Mouse (Mus musculus) neural tube, embryonic 12.5 days (tissue): ENCODE results near the gene Arhgap32. TPM values are rescaled to one million over a fixed set of nuclear protein-coding genes. Genes with fewer than 3 reads are reported as not detected.

Experiments used
- ATAC-seq: fragments of 200-750 bp; cut with Nextera tagmentation; 2 replicates; pipeline ENCODE4 v1.8.0; 2017; ENCODE audit warnings: low read depth, mild to moderate bottlenecking, moderate TSS enrichment, moderate library complexity; ENCODE audit not compliant: low FRiP score
- H3K27ac ChIP-seq: fragments of 300-500 bp; sonication (generic); 2 replicates; pipeline ENCODE4 v1.5.1; 2016
- H3K27me3 ChIP-seq: fragments of 300-500 bp; sonication (generic); replicated peaks from 2 replicates; pipeline ENCODE4 v1.6.1; 2016; ENCODE audit warnings: mild to moderate bottlenecking
- H3K36me3 ChIP-seq: fragments of 300-500 bp; sonication (generic); 2 replicates; pipeline ENCODE4 v1.6.1; 2016; ENCODE audit warnings: mild to moderate bottlenecking
- H3K4me1 ChIP-seq: fragments of 300-500 bp; sonication (generic); 2 replicates; pipeline ENCODE4 v1.6.1; 2016
- H3K4me2 ChIP-seq: fragments of 300-500 bp; sonication (generic); replicated peaks from 2 replicates; pipeline ENCODE4 v1.6.1; 2016; ENCODE audit warnings: mild to moderate bottlenecking
- H3K4me3 ChIP-seq: fragments of 300-500 bp; sonication (generic); 2 replicates; pipeline ENCODE4 v1.5.1; 2016
- H3K9ac ChIP-seq: fragments of 300-500 bp; sonication (generic); 2 replicates; pipeline ENCODE4 v1.6.1; 2016; ENCODE audit warnings: mild to moderate bottlenecking
- H3K9me3 ChIP-seq: fragments of 300-500 bp; sonication (generic); 2 replicates; pipeline ENCODE4 v1.6.1; 2016; ENCODE audit warnings: mild to moderate bottlenecking
- WGBS: fragments of 180-500 bp; shearing (Covaris S2); methylation state at CpG from one replicate; pipeline ENCODE4 v1.1.7; 2016; 5-methylcytosine and 5-hydroxymethylcytosine counted together
- polyA plus RNA-seq: library from polyadenylated mRNA; unstranded; fragments of >200 nt; fragmentation: Nextera tagmentation; extraction: Ambion mirVana; gene quantifications from 2 replicates; pipeline ENCODE4 v1.2.1, GENCODE M21; 2016

Gene Arhgap32
- polyA plus RNA-seq, 1 experiment from 2014 or later, result 8.3 TPM

DNA sequence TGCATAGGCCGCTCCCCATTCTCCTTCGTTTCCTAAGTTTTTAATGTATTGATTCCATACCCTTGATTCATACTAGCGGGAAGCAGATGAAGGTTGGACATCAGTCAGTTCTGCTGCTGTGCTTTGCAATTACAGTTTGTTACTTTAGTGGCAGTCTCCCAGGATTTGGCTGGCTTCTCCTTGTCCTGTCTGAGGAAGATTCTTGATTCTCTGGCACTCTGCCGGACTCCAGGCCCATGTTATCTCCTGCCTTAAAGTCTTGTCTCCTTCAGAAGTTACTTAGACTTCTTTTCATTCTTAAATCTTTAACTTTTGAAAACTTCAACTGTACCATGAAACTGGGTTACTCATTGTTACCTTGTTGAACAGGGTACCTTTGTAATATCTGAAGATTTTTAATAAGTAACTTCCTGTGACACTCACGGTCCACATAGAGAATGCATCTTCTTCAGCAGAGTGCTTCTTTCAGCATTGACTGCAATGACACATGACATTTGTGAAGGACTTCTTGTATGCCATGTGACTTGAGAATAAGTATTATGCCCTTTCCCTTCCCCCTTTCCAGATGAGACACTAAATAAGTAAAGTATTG lies 52.7 kb downstream of the Arhgap32 start:
- no peak for ATAC-seq
- Histone ChIP-seq H3K27ac (no peak overlapping the region), H3K9ac (no peak overlapping the region), H3K4me3 (no peak overlapping the region), H3K27me3 (no peaks in the 10 kb centered on the region), H3K4me2 (no peak overlapping the region), H3K36me3 (no peaks in the 10 kb centered on the region), H3K4me1 (no peaks in the 10 kb centered on the region), H3K9me3 (no peaks in the 10 kb centered on the region)
- 93% methylated on average over 5 of the region's 5 CpGs for WGBS

DNA sequence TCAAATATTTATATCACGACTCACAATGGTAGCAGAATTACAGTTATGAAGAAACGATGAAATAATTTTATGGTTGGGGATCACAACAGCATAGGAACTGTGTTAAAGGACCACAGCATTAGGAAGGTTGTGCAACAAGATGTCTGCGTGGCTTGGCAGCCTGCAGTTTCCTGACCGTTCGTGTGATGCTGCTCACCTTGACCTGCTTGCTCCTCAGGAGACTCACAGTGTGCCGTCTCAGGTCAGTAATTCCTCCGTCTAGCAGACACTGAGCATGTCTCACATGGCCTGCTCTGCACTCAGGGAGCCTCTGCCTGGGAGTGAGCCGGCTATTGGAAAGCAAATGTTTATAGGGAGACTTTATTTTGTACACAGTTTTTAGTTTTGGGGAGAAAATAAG lies 54.8 kb downstream of the Arhgap32 start:
- no peaks in the 10 kb centered on the region for H3K36me3 ChIP-seq
- H3K9ac ChIP-seq, result no peak overlapping the region
- no peak overlapping the region for H3K4me2 ChIP-seq
- H3K27me3 ChIP-seq, result no peaks in the 10 kb centered on the region
- no peaks in the 10 kb centered on the region for H3K4me1 ChIP-seq
- H3K27ac ChIP-seq, result no peak overlapping the region
- 92% methylated on average over 8 of the region's 8 CpGs for whole genome bisulfite sequencing
- ATAC-seq, result no peak
- H3K9me3 ChIP-seq, result no peaks in the 10 kb centered on the region
- no peak overlapping the region for H3K4me3 ChIP-seq

DNA sequence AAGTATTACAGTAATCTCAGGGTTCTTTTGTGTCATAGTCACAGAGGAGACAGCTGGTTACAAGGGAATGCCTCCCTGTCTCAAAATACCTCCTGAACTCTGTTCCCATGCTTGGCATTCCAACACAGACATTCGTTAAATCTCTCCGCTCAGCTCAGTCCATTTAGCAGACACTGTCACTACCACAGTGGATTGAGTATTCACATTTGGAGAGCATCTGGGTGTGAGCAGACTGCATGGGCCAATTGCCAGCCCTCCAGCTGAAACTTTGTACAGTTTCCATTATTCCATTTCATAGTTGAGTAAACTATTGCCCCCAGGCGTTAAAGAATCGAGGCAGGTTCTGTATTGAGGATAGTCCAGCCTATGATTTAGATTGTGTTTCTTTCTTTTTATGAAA lies 60.7 kb downstream of the Arhgap32 start:
- H3K4me3 ChIP-seq, result no peak overlapping the region
- no peaks in the 10 kb centered on the region for H3K9me3 ChIP-seq
- H3K4me1 ChIP-seq, result no peaks in the 10 kb centered on the region
- 69% methylated on average over 4 of the region's 4 CpGs for WGBS
- H3K36me3 ChIP-seq, result no peaks in the 10 kb centered on the region
- no peak overlapping the region for H3K4me2 ChIP-seq
- no peaks in the 10 kb centered on the region for H3K27me3 ChIP-seq
- H3K9ac ChIP-seq, result no peak overlapping the region
- ATAC-seq, result no peak
- no peak overlapping the region for H3K27ac ChIP-seq

DNA sequence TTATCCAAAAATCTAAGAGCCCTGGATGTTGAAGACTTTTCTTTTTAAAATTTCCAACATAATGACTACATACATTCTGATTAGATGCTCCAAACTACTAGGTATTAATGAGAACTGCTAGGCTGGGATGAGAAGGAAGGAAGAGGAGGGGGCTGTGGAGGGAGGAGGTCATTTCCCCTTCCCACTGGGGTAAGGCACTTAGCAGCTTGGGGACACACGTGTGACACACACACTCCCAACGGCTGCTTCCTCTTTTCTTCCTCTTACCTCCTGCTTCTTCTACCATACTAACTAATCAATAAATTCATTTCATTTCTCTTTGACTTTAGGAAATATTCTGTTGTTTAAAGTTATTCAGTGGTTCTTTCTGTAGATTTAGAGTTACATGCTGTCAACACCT lies 65.2 kb downstream of the Arhgap32 start:
- WGBS, result 50% methylated on average over 2 of the region's 2 CpGs
- no peak overlapping the region for H3K9ac ChIP-seq
- H3K4me2 ChIP-seq, result no peak overlapping the region
- no peak overlapping the region for H3K27ac ChIP-seq
- H3K36me3 ChIP-seq, result peaks cover 16% of the 10 kb centered on the region
- no peaks in the 10 kb centered on the region for H3K4me1 ChIP-seq
- no peaks in the 10 kb centered on the region for H3K27me3 ChIP-seq
- H3K9me3 ChIP-seq, result no peaks in the 10 kb centered on the region
- no peak overlapping the region for H3K4me3 ChIP-seq
- ATAC-seq, result no peak

DNA sequence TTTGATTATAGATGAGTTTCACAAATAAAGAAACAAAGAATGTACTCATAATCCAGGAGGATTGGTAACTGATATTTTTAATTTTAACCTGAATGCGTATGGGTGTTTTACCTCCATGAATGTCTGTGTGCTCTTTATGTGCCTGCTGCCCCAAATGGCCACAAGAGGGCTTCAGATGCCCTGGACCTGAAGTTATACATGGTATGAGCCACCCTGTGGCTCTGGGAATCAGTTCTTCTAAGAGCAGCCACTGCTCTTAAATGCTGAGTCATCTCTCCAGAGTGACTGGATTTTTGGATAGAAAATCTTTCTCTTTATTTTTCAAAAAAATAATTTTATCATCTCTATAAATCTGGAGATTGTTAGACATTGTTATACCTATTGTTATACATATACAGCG lies 70.6 kb downstream of the Arhgap32 start:
- Histone ChIP-seq H3K27ac (no peak overlapping the region), H3K36me3 (peaks cover 17% of the 10 kb centered on the region), H3K4me3 (no peak overlapping the region), H3K4me2 (no peak overlapping the region), H3K4me1 (no peaks in the 10 kb centered on the region), H3K9me3 (no peaks in the 10 kb centered on the region), H3K9ac (no peak overlapping the region), H3K27me3 (no peaks in the 10 kb centered on the region)
- 98% methylated on average over 2 of the region's 2 CpGs for WGBS
- ATAC-seq, result no peak

DNA sequence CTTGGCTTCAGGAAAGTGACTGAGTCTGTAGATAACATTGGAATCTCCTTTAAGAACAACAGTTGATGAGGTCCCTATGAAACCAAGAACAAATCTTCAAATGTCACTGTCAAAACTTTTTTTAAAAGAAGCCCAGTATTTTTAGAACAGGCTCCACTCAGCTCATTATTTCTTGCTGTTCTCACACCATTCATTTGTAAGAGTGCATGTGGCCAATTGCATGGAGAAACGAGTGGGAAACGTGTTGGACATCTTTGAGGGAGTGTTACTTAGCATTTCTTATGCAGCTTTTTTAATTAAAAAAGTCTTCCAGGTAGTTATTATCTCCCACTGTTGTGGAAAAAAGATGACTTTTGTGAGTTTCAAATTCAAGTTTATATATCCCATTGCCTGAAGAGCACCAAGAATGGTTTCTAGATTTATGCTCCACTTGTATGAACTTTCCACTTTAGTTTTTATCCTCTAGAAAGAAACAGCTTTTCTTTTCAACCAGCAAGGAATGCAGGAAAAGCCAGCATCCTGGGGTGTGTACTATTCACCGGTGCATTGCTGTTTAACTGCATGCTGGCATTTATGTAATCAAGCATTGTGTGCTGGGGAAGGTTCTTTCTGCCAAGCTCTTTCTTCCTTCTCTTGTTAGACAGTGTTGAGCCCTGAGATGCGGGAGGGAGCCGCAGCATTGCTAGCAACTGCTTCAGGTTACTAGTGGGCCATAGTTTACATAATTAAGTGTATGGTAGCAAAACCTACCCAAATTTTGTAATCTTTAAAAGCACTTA lies 76.5 kb downstream of the Arhgap32 start:
- Histone ChIP-seq H3K4me1 (no peaks in the 10 kb centered on the region), H3K4me3 (no peak overlapping the region), H3K9ac (no peak overlapping the region), H3K36me3 (peaks cover 7% of the 10 kb centered on the region; the same call in 1 of the 2 replicates), H3K27ac (no peak overlapping the region), H3K9me3 (no peaks in the 10 kb centered on the region), H3K27me3 (no peaks in the 10 kb centered on the region), H3K4me2 (no peak overlapping the region)
- WGBS, result 34% methylated on average over 5 of the region's 5 CpGs
- ATAC-seq, result no peak

DNA sequence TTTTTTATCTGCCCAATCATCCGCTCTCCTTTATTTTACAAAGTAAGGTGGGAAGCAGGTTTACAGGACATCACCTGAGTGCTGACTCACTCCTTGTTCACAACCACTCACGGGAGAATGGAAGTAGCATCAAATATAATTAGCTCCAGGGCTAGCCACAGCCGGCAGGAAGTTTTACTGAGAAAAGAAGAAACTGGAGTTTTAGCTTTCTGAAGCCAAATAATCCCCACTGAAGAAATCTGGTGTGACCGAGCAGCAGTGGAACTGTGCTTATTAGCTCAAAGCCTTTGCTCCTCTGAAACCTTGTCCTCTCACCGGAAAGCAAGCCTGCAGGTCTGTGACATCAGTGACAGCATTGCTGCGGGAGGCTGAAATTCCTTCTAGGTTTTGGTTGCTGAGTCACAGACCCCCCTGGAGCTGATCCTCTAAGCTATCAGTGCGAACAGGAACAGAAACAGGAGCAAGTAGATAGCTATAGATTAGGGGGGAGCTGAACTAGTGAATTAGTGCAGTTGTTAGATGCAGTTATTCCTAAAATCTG lies 88.6 kb downstream of the Arhgap32 start:
- no peak overlapping the region for H3K4me3 ChIP-seq
- ATAC-seq, result no peak
- no peaks in the 10 kb centered on the region for H3K27me3 ChIP-seq
- H3K4me2 ChIP-seq, result no peak overlapping the region
- H3K27ac ChIP-seq, result no peak overlapping the region
- no peaks in the 10 kb centered on the region for H3K4me1 ChIP-seq
- H3K9me3 ChIP-seq, result no peaks in the 10 kb centered on the region
- no peaks in the 10 kb centered on the region; the same call in 1 of the 2 replicates for H3K36me3 ChIP-seq
- WGBS, result 81% methylated on average over 7 of the region's 7 CpGs
- no peak overlapping the region for H3K9ac ChIP-seq

DNA sequence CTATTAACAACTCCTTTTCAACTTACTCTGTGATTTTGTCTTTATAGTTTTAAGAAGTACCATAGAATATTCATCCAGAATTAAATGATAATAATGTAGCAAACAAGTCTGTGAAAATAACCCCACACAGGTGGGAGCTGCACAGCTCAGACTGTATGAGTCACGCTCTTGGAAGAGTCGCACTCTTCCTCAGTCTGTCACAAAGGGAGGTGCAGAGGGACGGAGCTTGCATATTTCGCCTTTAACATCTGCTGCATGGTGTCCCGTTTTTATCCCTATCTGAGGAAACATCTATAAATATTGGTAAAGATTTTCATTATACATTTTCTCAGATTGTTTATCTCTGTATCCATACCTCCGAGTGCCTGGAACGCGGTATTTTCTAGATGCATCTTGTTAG lies 91.2 kb downstream of the Arhgap32 start:
- Histone ChIP-seq H3K27ac (no peak overlapping the region), H3K4me1 (no peaks in the 10 kb centered on the region), H3K36me3 (no peaks in the 10 kb centered on the region), H3K9me3 (no peaks in the 10 kb centered on the region), H3K4me3 (no peak overlapping the region), H3K9ac (no peak overlapping the region), H3K4me2 (no peak overlapping the region), H3K27me3 (no peaks in the 10 kb centered on the region)
- WGBS, result 93% methylated on average over 8 of the region's 8 CpGs
- ATAC-seq, result no peak

DNA sequence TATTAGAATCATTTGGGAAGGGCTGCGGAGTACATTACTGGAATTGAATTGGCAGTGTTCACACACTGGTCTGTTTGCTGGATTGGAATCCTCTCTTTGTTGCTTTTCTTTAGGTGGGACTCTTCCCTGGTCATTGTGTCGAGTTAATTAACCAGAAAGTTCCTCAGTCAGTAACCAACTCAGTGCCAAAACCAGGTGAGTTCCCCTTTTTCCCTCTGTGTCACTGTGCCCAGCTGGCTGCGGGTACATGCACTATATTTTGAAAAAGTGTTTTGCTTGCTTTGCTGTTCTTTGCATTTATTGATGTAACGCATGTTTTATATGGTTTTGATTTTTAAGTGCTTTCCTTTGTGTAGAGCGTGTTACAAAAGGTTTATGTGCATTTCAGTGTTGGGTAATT lies 92.1 kb downstream of the Arhgap32 start:
- no peak overlapping the region for H3K27ac ChIP-seq
- no peaks in the 10 kb centered on the region for H3K4me1 ChIP-seq
- H3K4me2 ChIP-seq, result no peak overlapping the region
- no peaks in the 10 kb centered on the region for H3K36me3 ChIP-seq
- H3K4me3 ChIP-seq, result no peak overlapping the region
- ATAC-seq, result no peak
- H3K9ac ChIP-seq, result no peak overlapping the region
- H3K27me3 ChIP-seq, result no peaks in the 10 kb centered on the region
- 90% methylated on average over 5 of the region's 5 CpGs for WGBS
- H3K9me3 ChIP-seq, result no peaks in the 10 kb centered on the region

DNA sequence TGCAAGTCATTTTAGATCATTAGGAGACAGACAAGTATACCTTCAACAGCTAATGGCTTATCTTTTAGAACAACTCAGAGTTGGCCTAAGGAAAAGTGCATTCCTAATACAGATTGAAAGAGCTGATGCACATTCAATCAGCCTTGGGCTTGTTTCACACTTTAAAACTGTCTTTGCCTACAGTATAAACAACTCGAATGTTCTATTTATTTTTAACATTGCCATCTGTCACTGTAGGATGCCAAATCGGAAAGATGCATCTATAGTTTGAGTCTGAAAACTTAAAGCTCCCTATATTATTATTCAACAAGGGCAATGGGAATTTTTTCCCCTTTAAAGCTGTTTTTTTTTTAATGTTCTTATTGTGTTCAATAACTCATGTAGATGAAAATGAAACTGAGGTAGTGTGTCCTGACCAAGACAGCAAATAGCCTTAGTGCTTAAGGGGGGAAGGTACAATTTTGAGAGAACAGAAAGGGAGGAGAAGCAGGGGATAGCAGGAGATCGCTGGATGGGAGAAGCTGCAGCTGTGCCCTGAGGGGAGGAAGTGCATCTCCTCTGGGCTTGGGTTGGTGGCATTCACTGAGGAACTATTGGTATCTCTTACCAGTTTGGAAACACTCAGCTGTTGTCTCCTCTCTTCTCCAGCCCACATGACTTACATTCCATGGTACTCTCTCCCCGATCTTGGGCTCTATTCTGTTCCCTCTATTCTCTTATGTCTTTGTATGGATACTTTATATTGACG lies 101.1 kb downstream of the Arhgap32 start:
- Histone ChIP-seq H3K4me3 (no peak overlapping the region), H3K9ac (no peak overlapping the region), H3K27ac (no peak overlapping the region), H3K36me3 (no peaks in the 10 kb centered on the region; the same call in 1 of the 2 replicates), H3K4me2 (no peak overlapping the region), H3K4me1 (no peaks in the 10 kb centered on the region), H3K27me3 (no peaks in the 10 kb centered on the region), H3K9me3 (no peaks in the 10 kb centered on the region)
- ATAC-seq, result no peak
- WGBS, result 83% methylated on average over 5 of the region's 5 CpGs

DNA sequence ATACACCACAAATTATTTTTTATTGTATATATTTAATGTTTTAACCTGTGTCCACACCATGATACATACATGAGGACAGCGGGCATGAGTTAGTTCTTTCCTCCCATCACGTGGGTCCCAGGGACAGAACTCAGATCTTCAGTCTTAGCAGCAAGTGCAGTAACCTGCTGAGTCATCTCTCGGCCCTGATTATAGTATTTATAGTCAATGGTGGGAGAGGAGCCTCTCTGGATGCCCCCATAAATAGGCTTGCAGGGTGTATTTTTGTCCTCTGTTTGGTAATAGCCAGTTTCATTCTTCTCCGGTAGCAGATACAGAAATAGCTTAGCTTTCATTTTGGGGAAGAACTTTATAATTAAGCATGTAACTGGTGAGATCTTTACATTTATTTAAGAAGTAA lies 103.5 kb downstream of the Arhgap32 start:
- Histone ChIP-seq H3K4me2 (no peak overlapping the region), H3K27me3 (no peaks in the 10 kb centered on the region), H3K36me3 (no peaks in the 10 kb centered on the region), H3K4me3 (no peak overlapping the region), H3K27ac (no peak overlapping the region), H3K4me1 (0 out of 2 replicates have a peak, but pooled peaks cover 4% of the 10 kb centered on the region), H3K9ac (no peak overlapping the region), H3K9me3 (no peaks in the 10 kb centered on the region)
- no peak for ATAC-seq
- WGBS, result 84% methylated on average over 4 of the region's 4 CpGs

DNA sequence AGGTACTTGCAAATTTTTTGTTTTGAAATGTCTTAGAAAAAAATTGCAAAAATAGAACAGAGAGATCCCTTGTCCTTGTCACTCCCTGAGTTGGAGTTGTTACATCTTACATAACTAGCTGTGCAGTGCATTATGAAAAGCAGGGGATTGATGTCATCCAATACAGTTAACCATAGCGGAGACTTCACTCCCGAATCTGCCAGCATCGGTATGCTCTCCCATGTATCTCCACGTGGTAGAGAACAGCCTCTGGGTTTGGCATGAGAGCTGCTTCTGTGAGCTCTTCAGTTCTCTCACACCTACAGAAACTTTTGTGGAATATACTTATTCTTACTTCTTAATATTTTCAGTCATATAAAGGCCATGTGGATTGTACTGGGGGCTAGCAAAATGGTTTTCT lies 106.2 kb downstream of the Arhgap32 start:
- WGBS, result 85% methylated on average over 4 of the region's 4 CpGs
- H3K4me3 ChIP-seq, result no peak overlapping the region
- no peak for ATAC-seq
- H3K9me3 ChIP-seq, result no peaks in the 10 kb centered on the region
- 0 out of 2 replicates have a peak, but pooled peaks cover 4% of the 10 kb centered on the region for H3K4me1 ChIP-seq
- no peaks in the 10 kb centered on the region for H3K27me3 ChIP-seq
- no peak overlapping the region for H3K27ac ChIP-seq
- no peak overlapping the region for H3K9ac ChIP-seq
- H3K4me2 ChIP-seq, result no peak overlapping the region
- no peaks in the 10 kb centered on the region for H3K36me3 ChIP-seq
